Comparison of ENCODE assay signal across 19 mouse cellular contexts in genomic region chr13:117595183-117595532, GRCm38 (mm10). TPM values are rescaled to one million over a fixed set of nuclear protein-coding genes. Genes with fewer than 3 reads are reported as not detected.
DNase-seq lines count a peak whose midpoint lies in the region; ATAC-seq and TF ChIP-seq lines count a peak whose summit lies in the region.
"Had no signal": no experiment of that assay in that cellular context is flagged by ENCODE, and none has a peak within 500 bp of the region (broad histone marks: within the 10 kb centered on the region; RNA-seq: fewer than 3 reads in every experiment).

No protein-coding gene starts in this region.

- H3K9me3 ChIP-seq in forebrain, embryonic 14.5 days (replicated peaks; ENCODE audit: control insufficient read depth, low read length), result no peaks in the 10 kb centered on the region
- H3K9me3 ChIP-seq in forebrain, embryonic 11.5 days (ENCODE audit: control insufficient read depth, low read length), result no peaks in the 10 kb centered on the region
- H3K9me3 ChIP-seq: embryonic facial prominence, embryonic 10.5 days; forebrain, embryonic 15.5 days; heart, embryonic 13.5 days; hindbrain, embryonic 15.5 days had no signal

- H3K9ac ChIP-seq in forebrain, embryonic 14.5 days (ENCODE audit: low read length), result no peak overlapping the region
- H3K9ac ChIP-seq in forebrain, embryonic 11.5 days (ENCODE audit: low read length), result no peak overlapping the region
- H3K9ac ChIP-seq: forebrain, embryonic 15.5 days; heart, embryonic 13.5 days; hindbrain, embryonic 15.5 days had no signal

- H3K27ac ChIP-seq in forebrain, embryonic 14.5 days (ENCODE audit: low read depth, low read length), result no peak overlapping the region
- H3K27ac ChIP-seq in forebrain, embryonic 11.5 days (ENCODE audit: low read depth, low read length), result no peak overlapping the region
- H3K27ac ChIP-seq in small intestine, adult 2 months (ENCODE audit: insufficient read depth, low read depth, low read length), result peak overlapping the region; percentile 57; the same call in 1 of the 2 replicates
- H3K27ac ChIP-seq: embryonic facial prominence, embryonic 10.5 days; forebrain, embryonic 15.5 days; heart, embryonic 13.5 days; hindbrain, embryonic 15.5 days had no signal

- no peak for ATAC-seq in forebrain, embryonic 14.5 days
- no peak for ATAC-seq in forebrain, embryonic 11.5 days (replicated peaks; ENCODE audit: low FRiP score)
- ATAC-seq: activated CD4-positive, CD25-positive, alpha-beta regulatory T cell, adult 4 months; forebrain, embryonic 15.5 days; inflammation-experienced regulatory T-cells, adult 6 months; Patski had no signal

- no peak overlapping the region for H3K4me2 ChIP-seq in forebrain, embryonic 14.5 days (ENCODE audit: low read length)
- H3K4me2 ChIP-seq in forebrain, embryonic 11.5 days (ENCODE audit: low read depth, low read length, severe bottlenecking), result no peak overlapping the region
- H3K4me2 ChIP-seq: forebrain, embryonic 15.5 days; heart, embryonic 13.5 days; hindbrain, embryonic 15.5 days had no signal

- intact Hi-C loops in left cerebral cortex, postnatal 4 days (cut with DNase I), result no loop called here
- intact Hi-C loops in left cerebral cortex, postnatal 14 days (cut with DNase I), result no loop called here

- WGBS in forebrain, embryonic 14.5 days, result 15% methylated on average over 3 of the region's 3 CpGs
- WGBS in forebrain, embryonic 11.5 days, result 30% methylated on average over 3 of the region's 3 CpGs
- WGBS in small intestine, adult 2 months, result 16% methylated on average over 3 of the region's 3 CpGs

- DNase-seq in forebrain, embryonic 14.5 days (ENCODE audit: low spot score), result peak; percentile 3
- DNase-seq in forebrain, embryonic 11.5 days (ENCODE audit: low spot score), result no peak
- DNase-seq in left cerebral cortex, postnatal 4 days, result peak; percentile 9
- DNase-seq in left cerebral cortex, postnatal 14 days (ENCODE audit: low spot score in 2 of 2), result no peak
- DNase-seq in brain, embryonic 14.5 days (ENCODE audit: low read depth), result peak; percentile 24
- DNase-seq: adrenal gland, postnatal 25 days; cerebellum, adult 8-10 months; gastrocnemius, postnatal 36 days; heart, adult 11 months; heart, postnatal 4 days had no signal

- no peak overlapping the region for H3K4me3 ChIP-seq in forebrain, embryonic 14.5 days (ENCODE audit: low read depth, low read length)
- no peak overlapping the region for H3K4me3 ChIP-seq in forebrain, embryonic 11.5 days (ENCODE audit: low read depth, low read length)
- H3K4me3 ChIP-seq in small intestine, adult 2 months (ENCODE audit: low read depth, low read length), result no peak overlapping the region
- H3K4me3 ChIP-seq: embryonic facial prominence, embryonic 10.5 days; forebrain, embryonic 15.5 days; heart, embryonic 13.5 days; hindbrain, embryonic 15.5 days had no signal

- no peak for TF ChIP-seq POLR2A in brain, embryonic 14.5 days (IDR thresholded peaks at IDR 0.05; ENCODE audit: borderline replicate concordance, extremely low read depth, insufficient read depth, insufficient read length, poor library complexity, severe bottlenecking)
- no peak for TF ChIP-seq POLR2A in small intestine, adult 2 months (IDR thresholded peaks at IDR 0.05; ENCODE audit: low read depth, low read length)

- TF ChIP-seq CTCF in brain, embryonic 14.5 days (IDR thresholded peaks at IDR 0.05; ENCODE audit: borderline replicate concordance, extremely low read depth, insufficient read depth, insufficient read length), result no peak
- no peak for TF ChIP-seq CTCF in small intestine, adult 2 months (IDR thresholded peaks at IDR 0.05; ENCODE audit: extremely low read depth, insufficient read length, insufficient replicate concordance, low read depth, low read length)

- no peaks in the 10 kb centered on the region for H3K36me3 ChIP-seq in forebrain, embryonic 14.5 days (ENCODE audit: control insufficient read depth, insufficient read depth, low read length)
- H3K36me3 ChIP-seq in forebrain, embryonic 11.5 days (ENCODE audit: control insufficient read depth, insufficient read depth, low read length), result no peaks in the 10 kb centered on the region
- no peaks in the 10 kb centered on the region for H3K36me3 ChIP-seq in small intestine, adult 2 months (ENCODE audit: control insufficient read depth, insufficient read depth, low read length)
- H3K36me3 ChIP-seq: embryonic facial prominence, embryonic 10.5 days; forebrain, embryonic 15.5 days; heart, embryonic 13.5 days; hindbrain, embryonic 15.5 days had no signal

- H3K27me3 ChIP-seq in forebrain, embryonic 14.5 days (replicated peaks; ENCODE audit: control insufficient read depth, insufficient read depth, low read length), result no peaks in the 10 kb centered on the region
- H3K27me3 ChIP-seq in forebrain, embryonic 11.5 days (ENCODE audit: control insufficient read depth, insufficient read depth, low read length), result no peaks in the 10 kb centered on the region
- no peaks in the 10 kb centered on the region for H3K27me3 ChIP-seq in small intestine, adult 2 months (ENCODE audit: control insufficient read depth, insufficient read depth, low read length)
- H3K27me3 ChIP-seq: CH12.LX; forebrain, embryonic 15.5 days; heart, embryonic 13.5 days; hindbrain, embryonic 15.5 days; Patski had no signal

- H3K4me1 ChIP-seq in forebrain, embryonic 14.5 days (ENCODE audit: control insufficient read depth, insufficient read depth, low read length), result no peaks in the 10 kb centered on the region
- H3K4me1 ChIP-seq in forebrain, embryonic 11.5 days (replicated peaks; ENCODE audit: control insufficient read depth, insufficient read depth, low read length), result no peaks in the 10 kb centered on the region
- peaks cover 2% of the 10 kb centered on the region; the same call in 1 of the 2 replicates for H3K4me1 ChIP-seq in small intestine, adult 2 months (ENCODE audit: control insufficient read depth, insufficient read depth, insufficient read length, low read length)
- H3K4me1 ChIP-seq: embryonic facial prominence, embryonic 10.5 days; forebrain, embryonic 15.5 days; heart, embryonic 13.5 days; hindbrain, embryonic 15.5 days had no signal

RNA-seq across cellular contexts. Expression of gene Hcn1, which starts 7.0 kb away (rescaled TPM):
- polyA plus RNA-seq in forebrain, embryonic 14.5 days (2014; fragmentation: Nextera tagmentation; extraction: Ambion mirVana), result 0.29 and 0.48 TPM in 2 replicates
- polyA plus RNA-seq in forebrain, embryonic 11.5 days (2014; fragmentation: Nextera tagmentation; extraction: Ambion mirVana), result 0.03 and 0.07 TPM in 2 replicates
- 10 to 100 TPM; 19.3 to 19.6 TPM for total RNA-seq in left cerebral cortex, postnatal 4 days (2021)
- total RNA-seq in left cerebral cortex, postnatal 14 days (2021), result 10 to 100 TPM; 34.0 to 35.0 TPM
- polyA plus RNA-seq in brain, embryonic 14.5 days (2012; rRNA removed), result 0.58 and 1.2 TPM in 2 replicates
- 0.04 and 0.16 TPM in 2 replicates for polyA plus RNA-seq in small intestine, adult 2 months (2012; rRNA removed)
- total RNA-seq: CH12.LX had no signal

Comparison
In these comparisons a context has a peak if more than half of its experiments do, and no peak if none do; other contexts are left out.
1. DNase-seq: peak in forebrain, embryonic 14.5 days (single experiment), left cerebral cortex, postnatal 4 days (single experiment) and brain, embryonic 14.5 days (single experiment); none in forebrain, embryonic 11.5 days (single experiment) and left cerebral cortex, postnatal 14 days (0 of 2).